Mouse (Mus musculus): ENCODE data around the gene Gpr4.

GRCm38 (mm10) chr7:19164978-19165377 is 47.4 kb upstream of the Gpr4 start:
- TF ChIP-seq MYC (IDR thresholded peaks at IDR 0.05; ENCODE audit: low read depth, low read length) (no peak), NELFE (IDR thresholded peaks at IDR 0.05; ENCODE audit: low read depth, low read length) (no peak), KAT2A (IDR thresholded peaks at IDR 0.05; ENCODE audit: insufficient replicate concordance, low read length) (no peak)

Measured in CH12.LX (cell line).